Mouse (Mus musculus): Measurements from ENCODE around the gene Rasl11b. TPM values are rescaled to one million over a fixed set of nuclear protein-coding genes. Genes with fewer than 3 reads are reported as not detected.

Gene Rasl11b
- polyA plus RNA-seq, 1 experiment from 2014 or later = 31.5 TPM

DNA sequence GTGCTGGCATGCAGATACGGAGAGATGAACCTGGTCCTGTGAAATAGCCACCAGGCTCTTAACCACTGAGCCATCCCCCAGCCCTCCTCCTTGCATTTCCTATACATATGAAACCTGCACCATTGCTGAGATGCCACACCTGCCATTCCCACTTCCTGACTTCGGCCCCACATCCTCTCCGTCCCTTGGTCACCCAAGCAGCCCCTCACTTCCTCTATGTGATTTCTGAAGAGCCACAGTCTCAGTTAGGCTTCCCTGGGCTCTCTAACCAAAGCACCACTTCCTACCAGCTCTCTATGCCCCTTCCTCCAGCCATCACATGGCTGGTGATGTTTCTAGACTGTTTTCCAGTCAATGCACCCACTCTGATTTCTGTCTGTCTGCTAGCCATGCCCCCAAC lies 28.4 kb upstream of the Rasl11b start:
- ATAC-seq (ENCODE audit: low FRiP score) = no peak
- no peaks in the 10 kb centered on the region for H3K9me3 ChIP-seq
- no peaks in the 10 kb centered on the region for H3K36me3 ChIP-seq (replicated peaks)
- no peak overlapping the region for H3K27ac ChIP-seq
- WGBS = 96% methylated on average over 3 of the region's 3 CpGs
- no peak overlapping the region for H3K4me2 ChIP-seq
- no peak overlapping the region for H3K4me3 ChIP-seq (replicated peaks)
- H3K4me1 ChIP-seq = peaks cover 8% of the 10 kb centered on the region
- H3K27me3 ChIP-seq = no peaks in the 10 kb centered on the region
- H3K9ac ChIP-seq = no peak overlapping the region

DNA sequence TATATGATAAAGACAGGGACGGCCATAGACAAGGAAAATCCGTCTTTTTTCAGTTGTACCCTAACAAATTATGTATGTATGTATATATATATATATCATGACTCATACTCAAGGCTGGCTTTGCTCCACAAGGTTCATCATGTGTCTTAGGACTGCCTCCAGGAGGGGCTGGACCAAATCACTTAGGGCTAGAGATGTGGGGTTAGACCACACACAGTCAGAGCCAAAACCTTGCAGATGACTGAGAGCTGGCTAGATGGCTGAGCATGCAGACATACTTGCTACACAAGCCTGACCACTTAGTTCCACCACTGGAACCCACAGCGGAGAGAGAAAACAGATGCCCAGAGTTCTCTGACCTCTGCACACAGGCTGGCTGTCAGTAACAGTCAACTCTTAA lies 27.0 kb upstream of the Rasl11b start:
- no peaks in the 10 kb centered on the region for H3K36me3 ChIP-seq (replicated peaks)
- 89% methylated on average over 3 of the region's 3 CpGs for WGBS

DNA sequence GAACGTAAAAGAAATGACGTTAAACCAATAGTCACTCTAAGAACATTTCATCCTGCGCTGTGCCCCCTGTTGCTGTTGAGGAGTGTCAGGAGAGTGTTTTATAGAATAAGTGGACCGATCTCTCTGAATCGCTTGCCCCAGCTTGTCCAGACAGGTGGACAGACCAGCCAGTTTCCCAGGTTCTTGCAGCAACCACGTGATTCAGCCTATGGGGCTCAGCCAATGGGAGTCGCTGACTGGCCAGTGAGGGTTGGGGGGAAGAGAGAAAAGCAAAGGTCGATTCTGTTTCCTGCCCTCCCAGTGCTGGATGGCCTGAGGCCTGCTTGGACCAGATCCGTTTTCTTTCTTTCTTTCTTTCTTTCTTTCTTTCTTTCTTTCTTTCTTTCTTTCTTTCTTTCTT lies 23.3 kb upstream of the Rasl11b start:
- ATAC-seq (ENCODE audit: low FRiP score) = no peak
- Histone ChIP-seq H3K4me1 (peaks cover 20% of the 10 kb centered on the region), H3K27ac (no peak overlapping the region), H3K9me3 (no peaks in the 10 kb centered on the region), H3K36me3 (replicated peaks) (no peaks in the 10 kb centered on the region), H3K4me2 (no peak overlapping the region), H3K4me3 (replicated peaks) (no peak overlapping the region), H3K27me3 (no peaks in the 10 kb centered on the region), H3K9ac (no peak overlapping the region)
- WGBS = 76% methylated on average over 9 of the region's 9 CpGs

More for the DNA sequence above, 27.0 kb upstream of the Rasl11b start:
- Histone ChIP-seq H3K4me1 (peaks cover 6% of the 10 kb centered on the region; the same call in 1 of the 2 replicates), H3K9ac (no peak overlapping the region), H3K4me2 (no peak overlapping the region), H3K9me3 (no peaks in the 10 kb centered on the region), H3K27ac (no peak overlapping the region), H3K4me3 (replicated peaks) (no peak overlapping the region), H3K27me3 (no peaks in the 10 kb centered on the region)
- ATAC-seq (ENCODE audit: low FRiP score) = no peak

DNA sequence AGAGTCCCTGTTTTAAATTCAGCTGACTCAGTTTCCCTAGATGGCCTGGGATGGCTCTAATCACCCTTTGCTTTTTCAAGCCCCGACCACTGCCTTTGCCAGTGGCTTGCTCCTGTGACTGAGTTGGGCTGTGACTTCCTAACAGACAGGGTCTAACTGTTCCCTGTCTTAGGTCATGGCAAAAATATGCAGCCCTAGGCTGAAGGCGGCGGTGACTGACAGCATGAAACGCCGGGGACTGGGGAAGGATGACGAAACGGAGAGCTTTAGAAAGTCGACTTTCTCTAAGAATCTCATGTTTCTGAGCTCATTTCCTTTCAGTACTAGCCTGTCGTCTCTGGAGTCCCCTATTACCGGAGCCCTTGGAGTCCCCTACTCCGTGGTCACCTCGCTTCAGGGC lies 22.9 kb upstream of the Rasl11b start:
- ATAC-seq (ENCODE audit: low FRiP score) = no peak
- H3K4me2 ChIP-seq = no peak overlapping the region
- no peaks in the 10 kb centered on the region for H3K36me3 ChIP-seq (replicated peaks)
- H3K4me3 ChIP-seq (replicated peaks) = no peak overlapping the region
- 68% methylated on average over 12 of the region's 12 CpGs for WGBS
- 0 out of 2 replicates have a peak overlapping the region, but pooled peaks have one; percentile 31 for H3K27ac ChIP-seq
- H3K4me1 ChIP-seq = peaks cover 20% of the 10 kb centered on the region
- no peak overlapping the region for H3K9ac ChIP-seq
- H3K9me3 ChIP-seq = no peaks in the 10 kb centered on the region
- no peaks in the 10 kb centered on the region for H3K27me3 ChIP-seq

DNA sequence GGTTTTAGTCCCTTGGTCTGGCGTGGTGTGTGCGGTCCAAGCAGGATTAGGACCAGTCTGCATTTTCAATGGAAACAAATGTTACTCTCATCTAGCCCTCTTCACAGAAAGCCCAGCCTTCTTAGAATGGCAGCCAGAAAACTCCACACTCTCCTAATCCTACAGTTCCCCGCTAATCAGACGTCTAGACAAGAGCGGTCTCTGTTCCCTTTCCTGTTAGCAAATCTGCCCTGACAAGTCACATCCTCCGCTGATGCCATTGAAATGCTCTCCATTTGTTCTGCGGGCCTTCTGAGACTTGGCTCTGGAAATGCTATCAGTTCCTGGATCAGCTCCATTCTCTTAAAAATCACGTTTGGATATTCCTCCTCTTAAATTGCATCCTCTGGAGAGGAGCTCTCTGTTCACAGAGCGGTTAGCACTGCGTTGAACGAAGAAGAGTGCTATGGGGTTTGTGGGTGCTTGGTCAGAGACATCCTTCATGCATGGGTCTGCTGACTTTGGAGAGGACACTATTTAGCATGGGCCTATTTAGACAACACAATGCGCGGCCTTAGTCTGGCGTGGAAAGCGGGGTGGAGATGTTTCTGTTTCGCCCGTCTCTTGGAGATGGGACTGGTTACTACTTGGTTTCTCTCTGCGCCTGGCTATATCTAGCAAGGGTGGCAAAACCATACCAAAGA lies 21.8 kb upstream of the Rasl11b start:
- peak; percentile 55 for ATAC-seq (ENCODE audit: low FRiP score)
- peak overlapping the region; percentile 37 for H3K27ac ChIP-seq

DNA sequence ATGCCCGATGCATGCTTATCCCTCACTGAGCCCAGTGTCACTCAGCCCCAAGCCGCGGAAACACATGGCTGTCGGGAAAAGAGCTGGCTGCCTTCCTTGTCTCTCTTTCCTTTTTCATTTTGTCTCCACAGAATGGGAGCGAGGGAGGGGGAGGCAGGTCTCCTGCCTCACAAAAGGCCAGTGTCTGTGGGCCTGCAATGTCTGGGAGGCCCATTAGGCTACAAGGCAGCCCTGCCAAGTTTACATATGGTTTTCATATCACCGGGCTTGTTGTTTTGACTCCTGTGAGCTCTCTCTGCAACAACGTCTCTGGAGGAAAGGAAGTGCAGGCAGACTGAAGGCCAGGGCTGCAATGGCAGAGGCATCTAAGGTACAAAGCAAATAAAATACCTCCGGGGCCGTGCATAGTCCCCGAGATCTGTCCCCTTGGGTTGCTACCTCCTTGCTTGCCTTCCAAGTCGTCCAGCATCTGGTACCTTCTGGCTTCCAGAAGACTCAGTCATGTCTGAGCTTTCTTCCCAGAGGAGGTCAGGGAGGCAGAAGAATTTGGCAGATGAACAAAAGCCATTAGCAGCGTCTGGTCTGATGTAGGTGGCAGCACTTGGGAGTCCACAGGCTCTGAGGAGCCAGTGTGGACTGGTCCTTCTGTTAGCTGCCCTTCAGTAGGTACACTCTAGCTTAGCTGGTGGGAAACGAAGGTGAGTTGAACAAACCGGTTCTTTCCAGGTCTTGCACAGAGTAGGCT lies 19.4 kb upstream of the Rasl11b start:
- no peaks in the 10 kb centered on the region for H3K9me3 ChIP-seq
- ATAC-seq (ENCODE audit: low FRiP score) = no peak; the same call in 1 of the 2 replicates
- no peak overlapping the region for H3K4me2 ChIP-seq

More for the DNA sequence above, 21.8 kb upstream of the Rasl11b start:
- no peaks in the 10 kb centered on the region for H3K9me3 ChIP-seq
- no peak overlapping the region for H3K4me3 ChIP-seq (replicated peaks)
- H3K36me3 ChIP-seq (replicated peaks) = no peaks in the 10 kb centered on the region
- peaks cover 20% of the 10 kb centered on the region for H3K4me1 ChIP-seq
- no peak overlapping the region for H3K4me2 ChIP-seq
- H3K27me3 ChIP-seq = no peaks in the 10 kb centered on the region
- 56% methylated on average over 18 of the region's 18 CpGs for WGBS
- no peak overlapping the region for H3K9ac ChIP-seq

DNA sequence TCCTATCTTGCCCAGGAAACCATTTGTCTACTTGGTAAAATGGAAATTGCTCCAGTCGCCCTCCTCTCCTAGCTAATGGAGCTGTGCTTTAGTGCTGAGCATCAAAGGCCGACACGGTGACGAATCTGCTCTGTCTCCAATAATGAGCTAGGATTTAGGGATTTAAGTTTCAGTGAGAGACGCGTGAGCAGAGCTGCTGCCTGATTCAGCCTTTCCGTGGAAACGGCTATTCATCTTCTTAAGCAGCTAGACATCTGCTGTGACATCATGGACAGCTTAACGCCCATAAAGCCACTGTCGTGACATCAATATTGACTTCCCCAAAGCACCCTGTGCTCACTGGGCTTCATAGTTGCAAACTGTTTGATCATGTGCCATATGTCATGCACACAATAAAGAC lies 14.9 kb upstream of the Rasl11b start:
- no peaks in the 10 kb centered on the region for H3K9me3 ChIP-seq
- peaks cover 27% of the 10 kb centered on the region for H3K4me1 ChIP-seq
- no peak overlapping the region for H3K9ac ChIP-seq
- H3K27ac ChIP-seq = no peak overlapping the region
- no peaks in the 10 kb centered on the region for H3K36me3 ChIP-seq (replicated peaks)
- WGBS = 19% methylated on average over 10 of the region's 10 CpGs
- H3K4me2 ChIP-seq = no peak overlapping the region
- H3K4me3 ChIP-seq (replicated peaks) = no peak overlapping the region
- 0 out of 2 replicates have a peak, but pooled peaks have one; percentile 30 for ATAC-seq (ENCODE audit: low FRiP score)
- H3K27me3 ChIP-seq = 0 out of 2 replicates have a peak, but pooled peaks cover 6% of the 10 kb centered on the region

More for the DNA sequence above, 19.4 kb upstream of the Rasl11b start:
- Histone ChIP-seq H3K36me3 (replicated peaks) (no peaks in the 10 kb centered on the region), H3K4me1 (peaks cover 36% of the 10 kb centered on the region), H3K27me3 (no peaks in the 10 kb centered on the region), H3K9ac (no peak overlapping the region), H3K4me3 (replicated peaks) (no peak overlapping the region), H3K27ac (peak overlapping the region; percentile 1; the same call in 1 of the 2 replicates)
- WGBS = 49% methylated on average over 14 of the region's 14 CpGs

DNA sequence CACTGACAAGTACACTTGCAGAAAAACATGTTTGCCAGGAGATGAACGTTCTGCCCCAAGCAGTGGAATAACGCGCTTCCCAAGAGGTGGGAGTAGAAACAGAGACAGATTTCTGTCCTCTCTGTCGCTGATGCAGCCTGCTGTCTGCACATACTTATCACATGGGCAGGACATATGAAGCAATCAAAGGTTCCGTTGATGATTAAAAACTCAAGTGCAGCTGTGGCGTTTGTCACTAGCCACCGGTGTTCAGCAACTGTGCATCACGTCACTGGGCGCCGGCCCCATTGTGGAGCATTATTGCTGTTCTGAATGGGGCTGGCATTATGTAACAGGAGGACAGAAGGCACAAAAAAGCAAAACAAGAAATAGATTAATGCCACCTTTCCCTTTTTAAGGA lies 12.0 kb upstream of the Rasl11b start:
- Histone ChIP-seq H3K4me2 (no peak overlapping the region), H3K36me3 (replicated peaks) (no peaks in the 10 kb centered on the region), H3K4me1 (peaks cover 22% of the 10 kb centered on the region), H3K4me3 (replicated peaks) (no peak overlapping the region), H3K27ac (no peak overlapping the region), H3K27me3 (0 out of 2 replicates have a peak, but pooled peaks cover 6% of the 10 kb centered on the region), H3K9me3 (no peaks in the 10 kb centered on the region), H3K9ac (no peak overlapping the region)
- 54% methylated on average over 10 of the region's 10 CpGs for WGBS
- ATAC-seq (ENCODE audit: low FRiP score) = no peak

DNA sequence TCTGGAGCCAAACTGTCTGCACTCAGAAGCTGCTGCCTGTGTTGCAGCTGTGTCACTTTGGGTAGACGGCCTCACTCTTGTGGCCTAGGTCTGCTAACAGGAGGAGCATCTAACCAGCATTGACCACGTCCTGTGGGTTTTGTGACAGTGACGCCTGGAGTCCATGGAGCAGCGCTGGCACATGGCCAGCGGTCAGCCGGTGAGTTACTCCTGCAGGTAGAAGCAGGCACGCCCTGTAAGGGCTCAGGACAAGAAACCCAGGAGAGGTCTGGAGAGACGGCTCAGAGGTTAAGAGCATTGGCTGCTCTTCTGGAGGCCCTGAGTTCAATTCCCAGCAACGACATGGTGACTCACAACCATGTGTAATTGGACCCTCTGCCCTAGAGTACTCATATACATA lies 10.5 kb upstream of the Rasl11b start:
- Histone ChIP-seq H3K9me3 (no peaks in the 10 kb centered on the region), H3K36me3 (replicated peaks) (no peaks in the 10 kb centered on the region), H3K27me3 (0 out of 2 replicates have a peak, but pooled peaks cover 6% of the 10 kb centered on the region), H3K27ac (no peak overlapping the region), H3K4me3 (replicated peaks) (no peak overlapping the region), H3K9ac (no peak overlapping the region), H3K4me2 (no peak overlapping the region), H3K4me1 (peaks cover 23% of the 10 kb centered on the region)
- 86% methylated on average over 9 of the region's 9 CpGs for WGBS
- ATAC-seq (ENCODE audit: low FRiP score) = no peak

DNA sequence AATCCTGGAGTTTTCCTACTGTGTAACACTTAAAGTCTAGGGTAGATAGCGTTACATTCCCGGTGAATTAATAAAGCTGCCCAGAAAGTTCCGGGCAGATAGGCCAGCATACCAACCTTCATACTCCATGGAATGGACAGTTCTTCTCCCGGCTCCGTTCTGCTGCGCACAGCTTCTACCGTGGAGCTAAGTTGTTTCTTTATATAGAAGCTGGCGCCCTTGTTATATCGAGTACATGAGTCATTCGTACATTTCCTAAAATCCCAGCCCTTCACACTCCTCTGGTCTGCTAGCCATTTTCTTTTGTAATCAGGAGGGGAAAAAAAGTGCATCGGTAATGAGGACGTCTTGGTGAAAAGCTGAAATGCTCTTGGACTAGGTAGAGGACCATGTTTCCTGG lies 7.0 kb upstream of the Rasl11b start:
- H3K27ac ChIP-seq = no peak overlapping the region
- no peak overlapping the region for H3K9ac ChIP-seq
- no peak overlapping the region for H3K4me2 ChIP-seq
- no peaks in the 10 kb centered on the region for H3K9me3 ChIP-seq
- H3K4me1 ChIP-seq = peaks cover 16% of the 10 kb centered on the region
- H3K4me3 ChIP-seq (replicated peaks) = no peak overlapping the region
- peaks cover 6% of the 10 kb centered on the region for H3K27me3 ChIP-seq
- no peak for ATAC-seq (ENCODE audit: low FRiP score)
- 88% methylated on average over 12 of the region's 12 CpGs for WGBS
- H3K36me3 ChIP-seq (replicated peaks) = no peaks in the 10 kb centered on the region

DNA sequence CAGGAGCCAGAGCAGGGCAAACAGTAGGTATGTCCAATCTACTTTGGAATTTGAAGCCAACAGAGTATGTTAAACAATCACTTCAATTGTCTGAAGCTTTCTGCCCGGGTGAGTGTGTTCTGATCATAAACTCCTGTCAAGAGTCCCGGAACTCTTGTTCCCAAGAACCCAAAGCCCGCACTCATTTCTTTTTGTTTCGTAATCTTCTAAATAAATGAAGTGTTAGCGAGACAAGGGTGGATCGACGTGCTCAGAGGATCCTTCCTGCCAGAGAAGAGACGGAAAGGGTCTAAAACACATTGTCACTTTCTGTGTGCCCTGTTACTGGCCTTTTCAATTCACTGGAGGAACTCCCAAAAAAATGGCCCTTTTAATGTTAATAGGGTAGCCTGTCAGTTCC lies 6.2 kb upstream of the Rasl11b start:
- WGBS = 64% methylated on average over 8 of the region's 8 CpGs
- H3K27ac ChIP-seq = no peak overlapping the region
- H3K4me1 ChIP-seq = peaks cover 19% of the 10 kb centered on the region

DNA sequence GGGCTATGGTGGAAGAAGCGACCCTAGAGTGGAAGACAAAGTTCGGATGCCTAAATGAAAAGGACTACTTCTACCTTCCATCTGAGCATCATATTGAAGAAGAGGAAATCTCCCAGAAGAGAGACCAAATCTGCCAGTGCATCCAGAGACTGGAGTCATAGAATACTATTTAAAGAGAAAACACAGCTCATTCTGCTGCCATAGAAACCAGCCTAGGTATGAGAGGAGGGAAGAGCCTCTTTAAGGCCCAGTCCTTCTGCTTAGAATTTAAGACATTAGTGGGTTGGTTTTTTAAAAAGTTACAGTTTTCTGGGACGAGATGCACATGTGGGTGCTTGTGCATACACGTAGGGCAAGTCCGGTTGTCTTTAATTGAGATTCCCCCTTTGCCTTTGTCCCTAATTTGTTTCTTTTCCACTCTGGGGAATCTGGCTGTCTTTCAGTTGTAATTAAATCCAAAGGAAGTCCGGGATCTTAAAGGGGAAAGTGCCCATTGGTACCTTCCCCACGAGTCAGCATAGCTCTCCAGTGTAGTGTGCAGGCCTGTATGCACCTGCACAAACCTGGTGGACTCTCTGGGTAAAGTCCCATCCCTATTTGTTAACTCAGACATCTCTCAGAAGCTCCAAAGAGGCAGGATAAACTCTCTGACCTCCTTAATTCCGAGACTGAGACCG lies 5.5 kb upstream of the Rasl11b start:
- 32% methylated on average over 9 of the region's 9 CpGs for WGBS
- H3K9ac ChIP-seq = no peak overlapping the region

More for the DNA sequence above, 6.2 kb upstream of the Rasl11b start:
- H3K27me3 ChIP-seq = peaks cover 12% of the 10 kb centered on the region
- H3K9ac ChIP-seq = no peak overlapping the region
- no peaks in the 10 kb centered on the region for H3K9me3 ChIP-seq
- ATAC-seq (ENCODE audit: low FRiP score) = no peak
- no peaks in the 10 kb centered on the region for H3K36me3 ChIP-seq (replicated peaks)
- no peak overlapping the region for H3K4me2 ChIP-seq
- H3K4me3 ChIP-seq (replicated peaks) = no peak overlapping the region

More for the DNA sequence above, 5.5 kb upstream of the Rasl11b start:
- Histone ChIP-seq H3K9me3 (no peaks in the 10 kb centered on the region), H3K4me2 (no peak overlapping the region), H3K27me3 (peaks cover 19% of the 10 kb centered on the region), H3K4me1 (peaks cover 26% of the 10 kb centered on the region), H3K27ac (no peak overlapping the region), H3K4me3 (replicated peaks) (no peak overlapping the region), H3K36me3 (replicated peaks) (no peaks in the 10 kb centered on the region)
- ATAC-seq (ENCODE audit: low FRiP score) = no peak

Data from forebrain, embryonic 12.5 days (tissue).